Mouse (Mus musculus) ES-Bruce4 (cell line): Measurements from ENCODE around the gene Ksr1.

Experiments used
- CTCF ChIP-seq: IDR thresholded peaks from one replicate; pipeline ENCODE4 v1.8.1; 2011; ENCODE audit warnings: low read depth, low read length
- EP300 ChIP-seq: IDR thresholded peaks from 2 replicates; pipeline ENCODE4 v1.6.1; 2011; ENCODE audit warnings: low read depth, low read length; ENCODE audit not compliant: insufficient read depth
- POLR2A ChIP-seq: IDR thresholded peaks from one replicate; pipeline ENCODE4 v1.8.1; 2011; ENCODE audit warnings: low read length; ENCODE audit not compliant: insufficient read depth

DNA sequence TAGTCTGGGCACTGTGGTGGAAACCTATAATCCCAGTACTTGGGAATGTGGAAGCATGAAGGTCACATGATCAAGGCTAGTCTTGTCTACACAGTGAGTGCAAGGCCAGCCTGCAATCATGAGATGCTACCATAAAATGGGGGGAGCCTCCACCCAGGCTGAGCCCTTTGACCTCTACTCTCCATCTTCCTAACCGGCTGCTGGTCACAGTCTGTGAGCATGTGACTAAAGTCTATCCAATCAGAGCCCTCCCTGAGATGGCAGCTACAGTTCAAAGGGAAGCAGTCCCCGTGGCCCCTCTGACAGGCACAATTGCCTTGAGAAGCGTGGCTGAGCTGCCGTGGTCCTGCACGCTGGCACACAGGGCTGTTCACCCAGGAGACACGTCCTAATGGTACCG, 84.4 kb downstream of the Ksr1 start:
- TF ChIP-seq POLR2A = no peak
- TF ChIP-seq EP300 = no peak
- no peak for TF ChIP-seq CTCF
